Mouse (Mus musculus): Measurements from ENCODE around the gene Pla2g4b. TPM values are rescaled to one million over a fixed set of nuclear protein-coding genes. Genes with fewer than 3 reads are reported as not detected.

Gene Pla2g4b
- polyA plus RNA-seq, 1 experiment from 2014 or later, result 3.2 TPM

- WGBS, result 91% methylated on average over 10 of the region's 10 CpGs
- no peaks in the 10 kb centered on the region for H3K27me3 ChIP-seq (ENCODE audit: control insufficient read depth, insufficient read depth, low read length)
- ATAC-seq (ENCODE audit: low read depth), result no peak
Measured at GRCm38 (mm10) chr2:120065243-120065642, 32.0 kb downstream of the Pla2g4b start.

GRCm38 (mm10) chr2:120066224-120066623 lies 33.0 kb downstream of the Pla2g4b start:
- Histone ChIP-seq H3K4me1 (ENCODE audit: control insufficient read depth, insufficient read depth, low read length) (no peaks in the 10 kb centered on the region), H3K27me3 (ENCODE audit: control insufficient read depth, insufficient read depth, low read length) (no peaks in the 10 kb centered on the region), H3K4me3 (ENCODE audit: low read depth, low read length) (no peak overlapping the region), H3K4me2 (ENCODE audit: low read depth, low read length) (no peak overlapping the region), H3K27ac (ENCODE audit: low read depth, low read length) (no peak overlapping the region), H3K36me3 (ENCODE audit: control insufficient read depth, insufficient read depth, low read length) (no peaks in the 10 kb centered on the region), H3K9me3 (ENCODE audit: control insufficient read depth, low read length) (no peaks in the 10 kb centered on the region), H3K9ac (replicated peaks; ENCODE audit: low read depth, low read length) (no peak overlapping the region)
- 86% methylated on average over 3 of the region's 3 CpGs for WGBS
- ATAC-seq (ENCODE audit: low read depth), result no peak

More at GRCm38 (mm10) chr2:120065243-120065642, 32.0 kb downstream of the Pla2g4b start:
- no peak overlapping the region for H3K4me2 ChIP-seq (ENCODE audit: low read depth, low read length)
- no peaks in the 10 kb centered on the region for H3K4me1 ChIP-seq (ENCODE audit: control insufficient read depth, insufficient read depth, low read length)
- H3K4me3 ChIP-seq (ENCODE audit: low read depth, low read length), result no peak overlapping the region
- no peaks in the 10 kb centered on the region for H3K36me3 ChIP-seq (ENCODE audit: control insufficient read depth, insufficient read depth, low read length)
- no peak overlapping the region for H3K27ac ChIP-seq (ENCODE audit: low read depth, low read length)
- no peak overlapping the region for H3K9ac ChIP-seq (replicated peaks; ENCODE audit: low read depth, low read length)
- no peaks in the 10 kb centered on the region for H3K9me3 ChIP-seq (ENCODE audit: control insufficient read depth, low read length)

DNA sequence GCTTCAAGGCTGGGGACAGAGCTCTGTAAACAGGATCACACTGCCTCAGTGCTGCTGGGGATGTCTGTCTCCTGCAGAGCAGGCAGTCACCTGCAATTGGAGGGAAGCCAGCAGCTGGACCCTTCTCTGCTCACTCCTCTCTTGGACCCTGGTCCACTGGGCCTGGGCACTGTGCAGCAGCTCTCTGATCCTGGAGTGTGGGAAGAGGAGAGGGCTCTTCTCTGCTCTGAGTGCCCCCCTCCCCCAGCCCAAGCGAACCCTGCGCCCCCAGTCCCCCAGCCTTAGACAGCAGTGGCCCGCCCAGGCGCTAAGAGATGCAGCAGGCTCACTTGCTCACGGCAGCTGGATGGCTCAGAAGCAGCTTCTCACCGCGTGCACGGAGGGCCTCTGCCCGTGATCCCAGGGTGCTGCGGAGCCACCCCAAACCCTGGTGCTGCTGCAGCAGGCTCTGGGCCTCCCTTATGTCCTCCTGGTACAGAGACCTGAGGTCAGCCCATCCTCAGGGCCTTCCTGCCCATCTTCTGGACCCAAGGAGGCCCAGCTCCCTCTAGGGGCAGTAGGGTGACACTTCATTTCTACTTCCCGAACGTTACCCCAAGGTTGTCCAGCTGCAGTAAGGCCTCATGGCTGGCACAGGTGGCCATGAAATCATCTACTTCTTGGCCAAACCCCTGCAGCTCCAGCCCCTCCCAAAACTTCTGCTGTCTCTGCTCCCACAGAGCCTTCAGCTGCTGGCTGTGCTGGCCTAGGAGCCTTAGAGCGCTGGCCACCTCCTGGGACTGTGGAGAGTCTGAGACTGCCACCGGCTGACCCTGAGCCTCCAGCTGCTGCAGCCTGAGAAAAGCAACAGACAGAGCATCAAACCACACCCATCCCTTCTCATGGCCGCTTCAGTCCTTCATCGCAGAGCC lies 35.6 kb downstream of the Pla2g4b start:
- H3K4me3 ChIP-seq (ENCODE audit: low read depth, low read length), result no peak overlapping the region
- ATAC-seq (ENCODE audit: low read depth), result peak; percentile 31; the same call in 1 of the 2 replicates
- no peak overlapping the region for H3K27ac ChIP-seq (ENCODE audit: low read depth, low read length)
- H3K4me2 ChIP-seq (ENCODE audit: low read depth, low read length), result no peak overlapping the region
- H3K4me1 ChIP-seq (ENCODE audit: control insufficient read depth, insufficient read depth, low read length), result no peaks in the 10 kb centered on the region
- H3K9ac ChIP-seq (replicated peaks; ENCODE audit: low read depth, low read length), result peak overlapping the region; percentile 21
- 46% methylated on average over 16 of the region's 16 CpGs for WGBS
- H3K27me3 ChIP-seq (ENCODE audit: control insufficient read depth, insufficient read depth, low read length), result no peaks in the 10 kb centered on the region
- no peaks in the 10 kb centered on the region for H3K36me3 ChIP-seq (ENCODE audit: control insufficient read depth, insufficient read depth, low read length)
- H3K9me3 ChIP-seq (ENCODE audit: control insufficient read depth, low read length), result no peaks in the 10 kb centered on the region

DNA sequence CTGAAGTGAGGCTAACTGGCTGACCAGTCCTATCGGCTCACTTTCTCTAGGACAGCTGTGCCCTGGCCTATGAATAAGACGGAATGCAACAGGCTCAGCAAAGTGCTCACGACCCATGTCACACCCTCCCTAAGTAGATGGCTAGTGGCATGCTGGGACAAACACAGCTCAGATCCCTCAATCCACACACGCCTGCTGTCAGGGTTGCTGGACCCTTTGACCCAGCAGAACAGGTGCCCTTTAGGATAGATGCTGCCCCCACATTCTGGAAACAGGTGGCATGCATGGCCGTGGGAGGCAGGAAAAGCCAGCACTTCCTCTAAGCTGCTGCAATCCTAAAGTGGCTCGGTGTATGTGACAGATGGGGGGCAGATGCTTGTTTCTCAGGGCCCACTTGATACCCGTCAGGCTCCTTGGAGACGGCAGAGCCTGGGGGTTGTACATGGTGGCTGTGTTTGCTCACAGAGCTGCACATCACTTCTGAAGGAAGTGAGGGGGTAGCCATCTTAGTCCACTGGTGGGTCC lies 36.3 kb downstream of the Pla2g4b start:
- H3K4me3 ChIP-seq (ENCODE audit: low read depth, low read length), result no peak overlapping the region
- no peaks in the 10 kb centered on the region for H3K27me3 ChIP-seq (ENCODE audit: control insufficient read depth, insufficient read depth, low read length)
- H3K9ac ChIP-seq (replicated peaks; ENCODE audit: low read depth, low read length), result no peak overlapping the region
- H3K9me3 ChIP-seq (ENCODE audit: control insufficient read depth, low read length), result no peaks in the 10 kb centered on the region
- H3K4me2 ChIP-seq (ENCODE audit: low read depth, low read length), result no peak overlapping the region
- no peaks in the 10 kb centered on the region for H3K36me3 ChIP-seq (ENCODE audit: control insufficient read depth, insufficient read depth, low read length)
- H3K27ac ChIP-seq (ENCODE audit: low read depth, low read length), result no peak overlapping the region
- no peaks in the 10 kb centered on the region for H3K4me1 ChIP-seq (ENCODE audit: control insufficient read depth, insufficient read depth, low read length)
- ATAC-seq (ENCODE audit: low read depth), result no peak
- whole genome bisulfite sequencing, result 71% methylated on average over 8 of the region's 8 CpGs

DNA sequence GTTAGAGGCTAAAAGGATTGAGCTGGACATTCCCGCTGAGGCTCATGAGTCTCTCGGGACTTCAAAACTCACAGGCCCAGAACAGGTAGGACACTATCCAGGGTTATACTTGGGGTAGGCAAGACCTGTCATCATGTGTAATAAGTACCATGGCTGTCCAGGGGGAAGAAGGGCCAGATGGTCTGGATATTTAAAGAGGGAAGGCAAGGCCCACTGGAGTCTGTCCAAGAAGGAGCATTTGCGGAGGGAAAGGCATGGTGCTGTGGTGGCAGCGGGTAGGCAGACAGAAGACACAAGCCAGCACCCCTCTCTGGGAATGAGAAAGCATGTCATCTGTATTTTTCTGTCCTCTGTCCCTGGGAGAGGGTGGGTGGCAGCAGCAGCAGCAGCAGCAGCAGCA lies 40.9 kb downstream of the Pla2g4b start:
- no peaks in the 10 kb centered on the region for H3K36me3 ChIP-seq (ENCODE audit: control insufficient read depth, insufficient read depth, low read length)
- H3K9ac ChIP-seq (replicated peaks; ENCODE audit: low read depth, low read length), result no peak overlapping the region
- H3K27ac ChIP-seq (ENCODE audit: low read depth, low read length), result no peak overlapping the region
- WGBS, result 100% methylated on average over 4 of the region's 4 CpGs
- peaks cover 9% of the 10 kb centered on the region; the same call in 1 of the 2 replicates for H3K27me3 ChIP-seq (ENCODE audit: control insufficient read depth, insufficient read depth, low read length)
- H3K4me2 ChIP-seq (ENCODE audit: low read depth, low read length), result no peak overlapping the region
- H3K9me3 ChIP-seq (ENCODE audit: control insufficient read depth, low read length), result no peaks in the 10 kb centered on the region
- ATAC-seq (ENCODE audit: low read depth), result no peak
- H3K4me1 ChIP-seq (ENCODE audit: control insufficient read depth, insufficient read depth, low read length), result no peaks in the 10 kb centered on the region
- H3K4me3 ChIP-seq (ENCODE audit: low read depth, low read length), result no peak overlapping the region

DNA sequence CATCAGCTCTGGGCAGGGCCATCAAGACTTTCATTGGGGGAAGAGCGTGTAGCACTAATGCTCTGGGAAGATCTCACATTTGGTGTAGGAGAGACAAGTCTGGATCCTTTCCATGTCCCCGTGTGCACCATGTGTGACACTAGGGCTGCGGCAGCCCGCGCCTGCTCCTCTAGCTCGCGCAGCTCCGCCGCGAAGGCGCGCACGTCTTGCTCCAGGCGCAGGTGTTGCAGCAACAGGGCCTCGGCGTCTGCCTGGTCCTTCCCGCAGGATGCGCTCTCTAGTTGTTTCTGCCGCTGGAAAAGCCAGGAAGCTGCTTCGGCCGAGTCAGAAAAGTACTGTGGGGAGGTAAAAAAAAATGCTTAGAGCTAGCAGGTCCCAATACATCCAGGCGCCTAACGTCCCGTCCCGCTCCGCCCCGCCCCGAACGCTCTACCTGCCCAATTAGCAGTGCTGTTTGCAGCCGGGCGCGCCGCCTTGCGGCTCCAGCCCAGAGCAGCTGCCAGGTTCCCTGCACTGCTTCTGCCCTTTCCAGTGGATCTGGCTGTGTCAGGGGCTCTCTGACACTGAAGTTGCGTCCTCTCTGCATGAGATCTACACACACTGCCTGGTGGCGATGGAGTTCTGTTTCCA lies 43.0 kb downstream of the Pla2g4b start:
- ATAC-seq (ENCODE audit: low read depth), result peak; percentile 76
- no peaks in the 10 kb centered on the region for H3K4me1 ChIP-seq (ENCODE audit: control insufficient read depth, insufficient read depth, low read length)
- no peaks in the 10 kb centered on the region for H3K9me3 ChIP-seq (ENCODE audit: control insufficient read depth, low read length)
- no peak overlapping the region for H3K27ac ChIP-seq (ENCODE audit: low read depth, low read length)
- no peaks in the 10 kb centered on the region for H3K36me3 ChIP-seq (ENCODE audit: control insufficient read depth, insufficient read depth, low read length)
- H3K9ac ChIP-seq (replicated peaks; ENCODE audit: low read depth, low read length), result no peak overlapping the region
- peak overlapping the region; percentile 31 for H3K4me3 ChIP-seq (ENCODE audit: low read depth, low read length)
- peak overlapping the region; percentile 51 for H3K4me2 ChIP-seq (ENCODE audit: low read depth, low read length)
- WGBS, result 1% methylated on average over 36 of the region's 36 CpGs
- H3K27me3 ChIP-seq (ENCODE audit: control insufficient read depth, insufficient read depth, low read length), result peaks cover 9% of the 10 kb centered on the region; the same call in 1 of the 2 replicates

DNA sequence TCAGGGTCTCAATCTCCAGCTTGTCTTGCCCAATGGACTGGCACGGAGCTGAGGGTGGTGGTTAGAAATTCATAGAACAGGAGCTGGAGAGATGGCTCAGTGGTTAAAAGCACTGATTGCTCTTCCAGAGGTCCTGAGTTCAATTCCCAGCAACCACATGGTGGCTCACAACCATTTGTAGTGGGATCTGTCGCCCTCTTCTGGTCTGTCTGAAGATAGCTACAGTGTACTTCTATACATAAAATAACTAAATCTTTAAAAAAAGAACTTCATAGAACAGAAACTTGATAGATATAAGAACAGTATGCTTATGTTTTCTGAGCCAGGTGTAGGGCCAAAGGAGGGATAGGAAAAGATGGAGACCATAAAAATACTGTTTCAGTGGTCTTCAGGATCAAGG lies 49.2 kb downstream of the Pla2g4b start:
- Histone ChIP-seq H3K4me1 (ENCODE audit: control insufficient read depth, insufficient read depth, low read length) (no peaks in the 10 kb centered on the region), H3K4me2 (ENCODE audit: low read depth, low read length) (no peak overlapping the region), H3K9ac (replicated peaks; ENCODE audit: low read depth, low read length) (no peak overlapping the region), H3K4me3 (ENCODE audit: low read depth, low read length) (no peak overlapping the region), H3K36me3 (ENCODE audit: control insufficient read depth, insufficient read depth, low read length) (no peaks in the 10 kb centered on the region), H3K27ac (ENCODE audit: low read depth, low read length) (no peak overlapping the region), H3K9me3 (ENCODE audit: control insufficient read depth, low read length) (no peaks in the 10 kb centered on the region), H3K27me3 (ENCODE audit: control insufficient read depth, insufficient read depth, low read length) (no peaks in the 10 kb centered on the region)
- ATAC-seq (ENCODE audit: low read depth), result no peak
- 78% methylated on average over 2 of the region's 2 CpGs for WGBS

DNA sequence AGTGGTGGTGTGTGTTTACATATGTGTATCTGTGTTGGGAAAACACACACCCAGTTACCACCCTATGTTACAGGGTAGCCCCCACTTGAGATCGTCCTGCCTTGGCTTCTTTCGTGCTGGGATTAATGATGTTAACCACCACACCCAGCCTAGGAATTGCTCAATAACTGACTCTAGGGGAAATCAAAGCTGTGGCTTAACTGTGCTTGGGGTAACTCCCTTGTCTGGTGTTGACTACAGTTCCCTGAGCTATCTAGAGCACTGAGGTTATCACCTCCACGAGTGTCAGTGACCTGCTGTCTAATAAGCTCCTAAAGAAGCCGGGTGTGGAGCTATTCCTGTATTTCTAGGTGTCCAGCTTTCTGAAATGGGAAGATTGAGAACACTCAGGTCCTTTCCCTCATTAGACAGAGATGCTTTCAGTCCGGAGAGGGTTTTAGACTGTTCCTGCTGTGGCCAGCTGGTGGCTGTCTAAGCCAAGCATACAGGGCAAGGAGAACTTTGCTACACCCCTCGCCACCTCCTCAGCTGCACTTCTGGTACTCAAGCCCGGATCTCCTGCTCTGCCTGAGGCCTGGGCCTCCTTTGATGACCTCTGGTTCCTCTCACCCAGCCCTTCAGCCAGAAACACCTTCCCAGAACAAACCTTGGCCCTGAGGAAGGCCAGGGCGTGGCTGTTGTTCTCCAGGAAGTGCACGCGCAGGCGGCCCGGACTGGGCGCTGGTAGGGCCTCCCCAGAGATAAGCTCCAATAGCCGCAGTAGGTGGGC lies 51.6 kb downstream of the Pla2g4b start:
- no peak overlapping the region for H3K9ac ChIP-seq (replicated peaks; ENCODE audit: low read depth, low read length)
- ATAC-seq (ENCODE audit: low read depth), result no peak
- no peak overlapping the region for H3K27ac ChIP-seq (ENCODE audit: low read depth, low read length)
- no peaks in the 10 kb centered on the region for H3K36me3 ChIP-seq (ENCODE audit: control insufficient read depth, insufficient read depth, low read length)
- H3K27me3 ChIP-seq (ENCODE audit: control insufficient read depth, insufficient read depth, low read length), result no peaks in the 10 kb centered on the region
- H3K4me2 ChIP-seq (ENCODE audit: low read depth, low read length), result no peak overlapping the region
- H3K4me3 ChIP-seq (ENCODE audit: low read depth, low read length), result no peak overlapping the region
- no peaks in the 10 kb centered on the region for H3K9me3 ChIP-seq (ENCODE audit: control insufficient read depth, low read length)
- WGBS, result 83% methylated on average over 14 of the region's 14 CpGs
- H3K4me1 ChIP-seq (ENCODE audit: control insufficient read depth, insufficient read depth, low read length), result no peaks in the 10 kb centered on the region

Measured in neural tube, embryonic 14.5 days (tissue).